Mouse (Mus musculus) G1E (cell line): ENCODE data around the gene Cmklr1.

ENCODE experiments used
- CTCF ChIP-seq: IDR thresholded peaks from 2 replicates; pipeline ENCODE4 v1.5.1; 2012; ENCODE audit warnings: low read depth, low read length, inconsistent platforms, mixed read lengths
- POLR2AphosphoS5 ChIP-seq: IDR thresholded peaks from 2 replicates; pipeline ENCODE4 v1.6.1; 2012; ENCODE audit warnings: low read depth, low read length, inconsistent platforms; ENCODE audit not compliant: insufficient replicate concordance
- TAL1 ChIP-seq: conservative IDR thresholded peaks from 2 replicates; pipeline ENCODE4 v1.6.1; 2012; ENCODE audit warnings: low read depth, low read length, inconsistent platforms, mixed read lengths

DNA sequence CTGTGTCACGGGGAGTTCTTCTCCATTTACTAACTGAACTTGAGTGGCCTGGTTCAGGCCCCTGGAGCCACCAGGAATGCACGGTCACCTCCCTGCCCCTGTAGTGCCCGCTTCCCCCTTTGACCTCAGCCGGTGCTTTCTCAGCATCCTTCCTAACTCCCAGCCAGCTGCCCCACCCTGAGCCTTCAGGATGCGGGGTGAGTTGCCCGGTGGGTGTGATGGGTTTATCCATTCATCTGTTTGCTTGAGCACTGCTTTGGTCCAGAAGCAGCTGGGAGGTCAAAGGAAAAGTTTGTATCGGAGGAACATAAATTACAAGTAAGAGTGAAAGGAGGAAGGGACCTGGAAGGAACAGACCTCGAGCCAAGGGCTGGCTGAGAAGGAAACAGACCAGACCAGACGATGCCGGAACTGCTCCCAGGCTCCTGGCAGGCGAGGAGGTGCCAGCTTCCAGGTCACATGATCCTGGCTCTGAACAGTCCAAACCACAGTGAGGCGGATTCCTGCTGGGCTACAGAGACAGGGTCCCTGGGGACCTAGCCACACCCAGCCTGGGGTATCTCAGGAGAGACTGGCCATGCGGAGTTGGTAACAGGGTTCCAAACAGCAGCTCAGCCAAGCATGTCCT, 16.1 kb downstream of the Cmklr1 start:
- no peak for TF ChIP-seq CTCF
- no peak for TF ChIP-seq TAL1
- no peak for TF ChIP-seq POLR2AphosphoS5
